Mouse (Mus musculus) lung, adult 2 months (tissue): ENCODE data around the gene Zfp398.

Source experiments
- CTCF ChIP-seq: fragments of 200-500 bp; IDR thresholded peaks from 2 replicates; pipeline ENCODE4 v1.5.1; 2011; ENCODE audit warnings: mild to moderate bottlenecking, low read length, control low read depth; ENCODE audit not compliant: insufficient read depth
- POLR2A ChIP-seq: fragments of 200-500 bp; IDR thresholded peaks from 2 replicates; pipeline ENCODE4 v1.6.1; 2011; ENCODE audit warnings: low read depth, mild to moderate bottlenecking, control low read depth, low read length, borderline replicate concordance; ENCODE audit errors: extremely low read depth

DNA sequence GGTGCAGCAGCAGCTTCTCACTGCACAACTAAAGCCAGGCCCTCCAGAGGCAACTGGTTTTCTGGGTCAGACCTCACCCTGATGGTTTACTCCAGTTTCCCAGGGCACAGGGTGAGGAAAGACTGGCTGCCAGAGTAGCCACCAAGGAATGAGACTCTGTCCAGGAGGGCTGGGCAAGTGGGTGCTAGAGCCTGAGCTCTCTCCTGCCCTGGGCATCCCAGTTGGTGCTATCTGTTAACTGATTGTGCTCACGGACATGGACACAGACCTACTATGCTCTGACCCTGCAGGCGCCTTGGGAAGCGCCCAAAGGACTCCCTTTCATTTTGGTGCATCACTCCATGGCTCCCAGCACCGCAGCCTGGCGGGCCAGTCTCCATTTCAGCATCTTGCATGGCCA is 70.9 kb downstream of the Zfp398 start:
- no peak for TF ChIP-seq CTCF
- no peak for TF ChIP-seq POLR2A
